Mouse (Mus musculus): ENCODE measurements at regions not wholly inside any gene's neighbourhood (a gene's known extent, or its start where the extent isn't known, plus 50 kb on each side); places are given as distances from the start of the nearest gene placed in this dataset.
A peak's percentile ranks its signal among the peaks of the same experiment; 100 is the strongest.

DNA sequence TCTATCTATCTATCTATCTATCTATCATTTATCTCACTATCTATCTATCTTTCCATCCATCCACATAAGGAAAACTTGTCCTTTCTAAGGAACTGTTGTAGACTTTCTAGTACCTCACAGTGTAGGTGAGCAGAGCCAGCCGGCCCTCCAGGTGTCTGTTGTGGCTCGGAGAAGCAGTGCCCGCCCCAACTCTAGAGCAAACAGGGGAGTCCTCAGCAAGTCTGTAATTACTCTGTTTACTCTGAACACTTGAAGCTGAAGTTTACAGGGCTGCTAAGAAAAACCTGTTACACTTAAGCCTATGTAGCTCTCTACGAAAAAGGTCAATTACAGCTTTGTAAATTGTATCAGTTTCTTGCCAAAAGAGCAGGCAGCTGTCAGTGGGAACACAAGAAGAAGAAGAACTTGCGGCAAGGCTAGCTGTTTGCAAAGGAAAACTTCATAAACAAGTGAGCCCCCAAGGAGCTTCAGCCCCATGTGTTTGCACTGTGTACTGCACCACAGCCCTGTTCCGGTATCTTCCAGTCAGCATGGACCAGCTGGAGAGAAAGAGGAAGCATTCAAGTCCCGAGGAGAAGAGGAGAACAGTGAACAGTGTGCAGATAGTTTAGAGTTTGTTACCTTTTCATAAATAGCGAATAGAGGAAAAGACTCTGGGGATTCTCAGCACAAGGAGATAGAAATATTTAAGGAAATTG lies 122.2 kb upstream of the Marcks start:
- no peak for ATAC-seq (ENCODE audit: low read depth)
- H3K9me3 ChIP-seq: no peaks in the 10 kb centered on the region
- no peak overlapping the region for H3K4me2 ChIP-seq
- H3K27me3 ChIP-seq: no peaks in the 10 kb centered on the region
- H3K9ac ChIP-seq: no peak overlapping the region
- 85% methylated on average over 8 of the region's 8 CpGs for WGBS
- H3K4me1 ChIP-seq (replicated peaks): no peaks in the 10 kb centered on the region
- no peak overlapping the region for H3K27ac ChIP-seq (replicated peaks)
- H3K4me3 ChIP-seq: no peak overlapping the region
- no peaks in the 10 kb centered on the region for H3K36me3 ChIP-seq

DNA sequence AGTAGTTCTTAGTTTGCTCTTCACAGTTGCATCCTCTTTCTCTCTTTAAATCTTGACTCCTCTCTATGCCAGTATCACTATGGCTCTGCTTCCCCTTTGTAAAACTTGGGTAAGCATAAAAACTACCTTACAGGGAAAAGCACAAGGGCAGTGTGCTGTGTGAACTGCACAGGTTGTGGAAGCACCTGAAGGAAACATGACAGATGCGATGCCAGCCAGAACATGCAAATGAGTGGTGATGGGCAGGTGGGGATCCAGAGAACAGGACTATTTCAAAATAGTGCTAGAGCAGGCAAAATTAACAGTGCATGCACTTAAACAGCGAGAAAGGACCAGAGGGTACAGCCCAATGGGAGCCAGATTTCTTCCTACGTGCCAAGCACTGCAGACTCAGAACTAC lies 120.5 kb upstream of the Marcks start:
- Histone ChIP-seq H3K4me3 (no peak overlapping the region), H3K4me2 (no peak overlapping the region), H3K27me3 (no peaks in the 10 kb centered on the region), H3K4me1 (replicated peaks) (no peaks in the 10 kb centered on the region), H3K27ac (replicated peaks) (no peak overlapping the region), H3K9me3 (no peaks in the 10 kb centered on the region), H3K9ac (no peak overlapping the region), H3K36me3 (no peaks in the 10 kb centered on the region)
- ATAC-seq (ENCODE audit: low read depth): no peak
- WGBS: 93% methylated on average over 3 of the region's 3 CpGs

DNA sequence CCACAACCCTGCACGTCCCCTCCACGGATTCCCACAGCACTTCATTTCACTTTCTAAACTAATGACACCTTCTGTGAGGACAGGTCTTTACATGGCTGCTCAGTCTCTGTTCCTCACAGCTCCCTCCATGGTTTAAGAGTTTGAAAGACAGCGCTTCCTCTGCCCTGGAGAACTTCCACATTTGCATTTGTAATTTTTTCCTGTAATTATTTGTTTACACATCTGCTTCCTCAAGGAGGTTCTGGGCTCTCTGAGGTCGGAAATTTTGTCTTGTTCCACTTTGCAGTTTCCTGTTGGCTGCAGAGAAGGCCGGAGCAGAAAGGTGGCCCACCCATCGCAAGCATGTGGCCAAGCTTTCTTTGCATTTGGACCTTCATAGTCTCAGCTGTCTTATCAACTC lies 118.8 kb upstream of the Marcks start:
- no peak for ATAC-seq (ENCODE audit: low read depth)
- H3K9ac ChIP-seq: no peak overlapping the region
- WGBS: 80% methylated on average over 6 of the region's 6 CpGs
- no peak overlapping the region for H3K4me2 ChIP-seq
- H3K27me3 ChIP-seq: no peaks in the 10 kb centered on the region
- no peaks in the 10 kb centered on the region for H3K9me3 ChIP-seq
- H3K36me3 ChIP-seq: no peaks in the 10 kb centered on the region
- H3K27ac ChIP-seq (replicated peaks): no peak overlapping the region
- H3K4me1 ChIP-seq (replicated peaks): no peaks in the 10 kb centered on the region
- no peak overlapping the region for H3K4me3 ChIP-seq

DNA sequence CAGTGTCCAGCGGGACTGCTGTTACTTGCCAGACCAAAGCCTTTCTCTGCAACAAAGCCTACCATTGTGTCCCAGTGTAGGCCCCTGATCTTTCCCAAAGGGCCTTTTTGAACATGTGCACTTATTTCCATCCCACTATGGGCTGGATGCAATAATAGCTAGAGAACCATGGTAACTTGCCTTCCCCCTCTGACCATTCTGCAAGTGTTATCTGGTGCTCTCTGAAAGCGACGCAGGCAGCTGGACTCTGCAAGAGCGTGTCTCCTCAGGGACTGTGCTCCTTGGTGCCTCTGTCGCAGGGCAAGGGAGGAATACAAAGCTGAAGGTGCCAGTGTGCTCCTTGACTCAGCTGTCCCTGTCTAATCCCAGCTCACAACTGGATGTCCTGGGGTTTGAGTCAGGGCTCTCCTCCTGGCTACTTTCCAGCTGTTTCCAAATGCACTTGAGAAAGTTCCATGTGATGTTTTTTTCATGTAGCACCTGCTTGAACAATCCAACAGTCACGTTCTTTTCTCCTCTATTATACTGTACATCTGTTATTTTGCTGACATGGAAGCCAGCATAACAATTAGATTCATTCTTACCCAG lies 112.3 kb upstream of the Marcks start:
- H3K4me3 ChIP-seq: no peak overlapping the region
- peak overlapping the region; percentile 19; the same call in 1 of the 2 replicates for H3K27ac ChIP-seq (replicated peaks)
- H3K4me1 ChIP-seq (replicated peaks): peaks cover 14% of the 10 kb centered on the region
- H3K9ac ChIP-seq: no peak overlapping the region
- no peak overlapping the region for H3K4me2 ChIP-seq
- no peaks in the 10 kb centered on the region for H3K9me3 ChIP-seq
- no peaks in the 10 kb centered on the region for H3K27me3 ChIP-seq
- ATAC-seq (ENCODE audit: low read depth): peak; percentile 71
- no peaks in the 10 kb centered on the region for H3K36me3 ChIP-seq
- 36% methylated on average over 6 of the region's 6 CpGs for WGBS

DNA sequence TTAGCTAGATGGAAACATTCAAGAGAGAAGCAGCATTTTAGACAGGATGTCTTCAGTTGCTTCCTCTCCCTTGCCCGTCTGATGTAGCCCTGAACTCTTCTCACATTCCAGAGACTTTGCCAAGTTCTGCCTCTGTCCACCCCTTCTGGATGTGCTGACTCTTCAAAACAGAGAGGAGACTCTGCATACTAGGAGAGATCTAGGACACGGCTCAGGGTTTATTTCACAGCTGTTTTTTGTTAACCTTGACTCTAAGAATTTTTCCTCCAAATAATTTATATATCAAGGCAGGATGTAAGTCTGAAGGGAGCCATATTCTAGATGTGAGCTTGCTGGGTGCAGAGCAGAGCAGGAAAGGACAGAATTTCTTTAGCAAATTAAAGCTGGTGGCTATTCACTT lies 111.4 kb upstream of the Marcks start:
- Histone ChIP-seq H3K27ac (replicated peaks) (no peak overlapping the region), H3K36me3 (no peaks in the 10 kb centered on the region), H3K4me1 (replicated peaks) (peaks cover 14% of the 10 kb centered on the region), H3K9me3 (no peaks in the 10 kb centered on the region), H3K9ac (no peak overlapping the region), H3K27me3 (no peaks in the 10 kb centered on the region), H3K4me3 (no peak overlapping the region), H3K4me2 (no peak overlapping the region)
- 54% methylated on average over 2 of the region's 2 CpGs for WGBS
- ATAC-seq (ENCODE audit: low read depth): no peak

DNA sequence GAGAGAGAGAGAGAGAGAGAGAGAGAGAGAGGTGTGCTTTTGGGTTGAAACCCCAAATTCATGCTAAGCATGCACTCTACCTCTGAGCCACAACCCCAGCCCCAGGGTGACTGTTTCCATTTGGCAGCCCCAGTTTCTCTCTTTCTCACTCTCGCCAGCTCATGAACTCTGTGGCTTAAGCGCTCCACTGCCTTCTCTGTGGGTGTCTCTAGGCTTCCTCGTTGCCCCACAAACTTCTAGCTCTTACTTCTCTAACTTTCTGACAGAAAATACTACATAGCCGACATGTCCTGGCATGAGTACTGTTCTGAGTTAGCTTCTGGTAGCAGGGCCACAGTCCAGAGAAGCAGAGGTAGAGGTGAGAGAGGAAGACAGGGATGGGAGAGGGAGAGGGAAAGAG lies 110.8 kb upstream of the Marcks start:
- WGBS: 83% methylated on average over 4 of the region's 4 CpGs
- H3K27ac ChIP-seq (replicated peaks): no peak overlapping the region
- no peaks in the 10 kb centered on the region for H3K27me3 ChIP-seq
- no peaks in the 10 kb centered on the region for H3K36me3 ChIP-seq
- ATAC-seq (ENCODE audit: low read depth): no peak
- no peak overlapping the region for H3K9ac ChIP-seq
- H3K4me1 ChIP-seq (replicated peaks): peaks cover 14% of the 10 kb centered on the region
- H3K4me2 ChIP-seq: no peak overlapping the region
- H3K4me3 ChIP-seq: no peak overlapping the region
- H3K9me3 ChIP-seq: no peaks in the 10 kb centered on the region

DNA sequence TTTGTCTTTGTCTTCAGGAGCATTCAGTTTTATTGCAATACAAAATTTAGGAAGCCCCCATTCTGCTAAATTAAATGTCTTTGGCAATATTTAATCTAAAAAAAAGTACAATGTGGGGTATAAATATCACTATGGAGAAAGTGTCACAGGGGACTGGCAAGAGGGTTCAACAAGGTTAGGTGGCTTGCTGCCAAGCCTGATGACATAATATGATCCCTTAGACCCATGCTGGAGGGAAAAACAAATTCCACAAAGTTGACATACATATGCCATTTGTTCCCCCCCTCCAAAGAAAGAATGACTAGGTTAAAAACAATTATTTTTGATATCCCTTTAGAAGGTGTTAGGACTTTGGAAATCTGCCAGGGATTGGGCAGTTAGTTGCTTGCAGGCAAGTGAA lies 108.4 kb upstream of the Marcks start:
- no peak for ATAC-seq (ENCODE audit: low read depth)
- H3K36me3 ChIP-seq: no peaks in the 10 kb centered on the region
- H3K4me2 ChIP-seq: no peak overlapping the region
- no peak overlapping the region for H3K9ac ChIP-seq
- peaks cover 14% of the 10 kb centered on the region for H3K4me1 ChIP-seq (replicated peaks)
- no peaks in the 10 kb centered on the region for H3K27me3 ChIP-seq
- H3K4me3 ChIP-seq: no peak overlapping the region
- H3K9me3 ChIP-seq: no peaks in the 10 kb centered on the region
- H3K27ac ChIP-seq (replicated peaks): no peak overlapping the region

DNA sequence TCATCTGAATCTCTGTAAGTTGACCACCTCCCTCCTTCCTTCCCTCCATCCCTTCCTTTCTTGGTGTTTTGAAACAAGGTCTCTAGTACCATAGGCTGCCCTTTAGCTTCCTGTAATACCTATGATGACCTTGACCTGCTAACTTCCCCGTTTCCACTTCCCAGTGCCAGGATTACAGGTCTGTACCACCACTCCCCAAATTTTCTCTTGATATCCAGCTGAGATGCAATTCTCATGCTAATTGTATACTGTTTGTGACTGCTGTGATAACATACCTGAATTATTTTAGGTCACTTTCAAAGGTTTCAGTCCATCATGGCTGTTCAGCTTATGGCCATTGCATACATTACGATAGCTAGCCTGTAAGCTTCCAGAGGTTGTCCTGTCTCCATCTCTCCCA lies 104.4 kb upstream of the Marcks start:
- Histone ChIP-seq H3K4me1 (replicated peaks) (no peaks in the 10 kb centered on the region), H3K9ac (no peak overlapping the region), H3K27ac (replicated peaks) (no peak overlapping the region), H3K27me3 (no peaks in the 10 kb centered on the region), H3K4me3 (no peak overlapping the region), H3K4me2 (no peak overlapping the region), H3K9me3 (no peaks in the 10 kb centered on the region), H3K36me3 (no peaks in the 10 kb centered on the region)
- no peak for ATAC-seq (ENCODE audit: low read depth)
- 92% methylated on average over 2 of the region's 2 CpGs for WGBS

DNA sequence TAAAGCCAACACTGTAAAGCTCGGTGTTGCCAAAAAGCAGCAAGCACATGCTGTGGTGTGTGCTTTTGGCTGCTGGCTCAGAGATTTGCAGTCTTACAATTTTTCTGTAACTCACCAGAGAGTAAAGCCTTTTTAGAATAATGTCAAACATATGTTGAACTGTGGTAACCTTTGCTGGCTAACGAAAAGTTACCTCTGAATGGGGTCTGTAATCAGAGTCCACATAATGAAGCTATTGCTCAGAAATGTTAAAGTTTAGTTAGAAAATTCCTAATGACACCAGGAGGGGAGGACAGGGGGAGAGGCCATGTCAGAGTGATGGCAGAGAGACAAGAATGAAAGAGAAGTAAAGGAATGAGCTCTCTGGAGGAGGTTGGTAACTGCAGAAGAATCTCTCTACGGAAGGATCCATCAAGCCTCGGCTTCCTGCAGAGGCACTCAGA lies 103.1 kb upstream of the Marcks start:
- Histone ChIP-seq H3K27me3 (no peaks in the 10 kb centered on the region), H3K9me3 (no peaks in the 10 kb centered on the region), H3K27ac (replicated peaks) (no peak overlapping the region), H3K4me1 (replicated peaks) (no peaks in the 10 kb centered on the region), H3K4me3 (no peak overlapping the region), H3K9ac (no peak overlapping the region), H3K4me2 (no peak overlapping the region), H3K36me3 (no peaks in the 10 kb centered on the region)
- 76% methylated on average over 4 of the region's 4 CpGs for WGBS
- no peak for ATAC-seq (ENCODE audit: low read depth)

DNA sequence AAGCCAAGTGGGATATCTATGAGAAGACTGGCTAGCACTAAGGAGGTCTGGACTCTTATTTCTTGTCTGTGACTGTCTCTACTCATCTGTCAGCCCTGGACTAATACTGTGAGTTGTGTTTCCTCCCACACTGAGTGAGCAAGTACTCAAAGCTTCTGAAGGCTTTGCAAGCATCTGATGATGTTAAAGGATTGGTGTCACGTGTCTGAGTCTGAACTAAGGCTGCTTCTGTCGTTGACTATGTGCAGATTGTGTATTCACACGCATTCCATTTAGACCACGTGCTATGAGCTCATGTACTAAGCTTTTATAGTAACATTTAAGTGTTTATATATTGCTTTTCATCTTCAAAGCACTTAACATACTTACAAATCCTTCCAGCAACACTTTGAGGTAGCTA lies 101.9 kb upstream of the Marcks start:
- no peaks in the 10 kb centered on the region for H3K36me3 ChIP-seq
- H3K27ac ChIP-seq (replicated peaks): no peak overlapping the region
- H3K27me3 ChIP-seq: no peaks in the 10 kb centered on the region
- no peak overlapping the region for H3K9ac ChIP-seq
- ATAC-seq (ENCODE audit: low read depth): no peak
- WGBS: 65% methylated on average over 4 of the region's 4 CpGs
- H3K4me3 ChIP-seq: no peak overlapping the region
- H3K9me3 ChIP-seq: no peaks in the 10 kb centered on the region
- no peak overlapping the region for H3K4me2 ChIP-seq
- H3K4me1 ChIP-seq (replicated peaks): no peaks in the 10 kb centered on the region

DNA sequence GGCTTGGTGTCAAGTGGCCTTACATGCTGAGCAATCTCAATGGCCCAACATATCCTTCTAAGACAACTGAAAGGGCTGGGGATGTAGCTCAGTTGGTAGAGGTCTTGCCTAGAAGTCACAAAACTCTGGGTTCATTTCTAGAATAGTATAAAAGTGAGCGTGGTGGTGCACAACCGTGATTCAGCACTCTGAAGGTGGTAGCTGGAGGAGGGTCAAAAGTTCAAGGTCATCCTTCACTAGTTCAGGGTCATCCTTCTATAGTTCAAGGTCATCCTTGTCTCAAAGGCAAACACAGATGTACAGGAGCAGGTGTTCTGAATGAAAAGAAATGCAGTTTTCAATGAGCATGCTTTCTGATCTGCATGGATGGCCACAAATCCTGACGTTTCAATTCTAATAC lies 101.5 kb upstream of the Marcks start:
- Histone ChIP-seq H3K27ac (replicated peaks) (no peak overlapping the region), H3K36me3 (no peaks in the 10 kb centered on the region), H3K27me3 (no peaks in the 10 kb centered on the region), H3K4me1 (replicated peaks) (no peaks in the 10 kb centered on the region), H3K4me3 (no peak overlapping the region), H3K4me2 (no peak overlapping the region), H3K9me3 (no peaks in the 10 kb centered on the region), H3K9ac (no peak overlapping the region)
- ATAC-seq (ENCODE audit: low read depth): no peak
- WGBS: 76% methylated on average over 3 of the region's 3 CpGs

DNA sequence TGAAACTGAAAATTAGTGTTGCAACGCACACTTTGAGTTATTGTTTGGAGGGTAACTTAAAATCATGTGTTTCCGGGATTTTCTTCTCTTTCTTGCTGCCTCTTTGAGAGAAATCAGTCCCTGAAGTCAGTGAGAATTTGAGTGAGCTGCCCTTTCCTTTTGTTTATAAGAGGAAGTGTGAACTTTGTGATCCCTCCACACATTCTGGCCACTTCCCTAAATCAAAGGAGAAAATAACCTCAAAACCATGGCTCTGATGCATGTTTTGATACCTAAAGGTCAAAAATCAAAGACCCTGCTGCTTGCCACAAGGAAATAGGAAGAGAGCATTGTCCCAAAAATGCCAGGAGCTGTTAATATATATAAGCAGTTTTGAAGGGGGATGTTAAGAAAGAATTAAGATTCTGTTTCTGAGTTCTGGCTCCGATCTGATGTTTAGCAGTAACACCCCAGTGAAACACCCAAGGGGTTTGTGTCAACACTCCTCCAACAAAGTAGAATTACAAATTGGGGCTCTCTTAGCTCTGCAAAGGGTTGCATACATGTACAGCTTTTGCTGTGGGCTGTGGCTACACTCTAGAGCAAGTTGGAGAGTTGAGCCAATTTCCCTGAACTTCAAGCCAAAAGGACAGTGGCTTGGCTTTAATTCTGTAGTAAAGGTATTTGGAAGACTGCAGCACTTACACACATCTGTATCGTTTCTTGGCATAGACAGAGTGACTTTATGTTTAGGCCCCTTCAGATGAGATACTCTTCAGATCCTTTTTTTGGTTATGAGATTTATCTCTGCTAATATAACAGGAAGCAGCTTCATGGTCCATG lies 97.5 kb upstream of the Marcks start:
- Histone ChIP-seq H3K27me3 (no peaks in the 10 kb centered on the region), H3K4me1 (replicated peaks) (peaks cover 10% of the 10 kb centered on the region), H3K9ac (no peak overlapping the region), H3K36me3 (no peaks in the 10 kb centered on the region), H3K27ac (replicated peaks) (no peak overlapping the region), H3K4me3 (no peak overlapping the region), H3K9me3 (no peaks in the 10 kb centered on the region), H3K4me2 (no peak overlapping the region)
- ATAC-seq (ENCODE audit: low read depth): no peak
- 79% methylated on average over 4 of the region's 4 CpGs for whole genome bisulfite sequencing
